Mouse (Mus musculus) limb, embryonic 11.5 days (tissue): ENCODE measurements around the gene Steap4. TPM values are rescaled to one million over a fixed set of nuclear protein-coding genes. Genes with fewer than 3 reads are reported as not detected.
"Not testable (repeated sequence)": the region's sequence is repeated elsewhere in the genome, so short reads cannot be mapped to it uniquely, and the experiment has no call there.

Source experiments
- ATAC-seq: fragments of 200-750 bp; cut with Nextera tagmentation; 2 replicates; pipeline ENCODE4 v1.8.0; 2017; ENCODE audit warnings: low read depth; ENCODE audit not compliant: insufficient number of reproducible peaks, low FRiP score, low TSS enrichment
- DNase-seq: peaks from one replicate; pipeline ENCODE4 v3.0.0-alpha.2; 2015; ENCODE audit warnings: low spot score
- H3K27ac ChIP-seq: fragments of 300-500 bp; sonication (generic); replicated peaks from 2 replicates; pipeline ENCODE4 v1.5.1; 2014; ENCODE audit warnings: low read depth, mild to moderate bottlenecking, low read length
- H3K27me3 ChIP-seq: fragments of 300-500 bp; sonication (generic); 2 replicates; pipeline ENCODE4 v1.6.1; 2014; ENCODE audit warnings: mild to moderate bottlenecking, low read length, mixed read lengths; ENCODE audit not compliant: control insufficient read depth, insufficient read depth
- H3K36me3 ChIP-seq: fragments of 300-500 bp; sonication (generic); 2 replicates; pipeline ENCODE4 v1.6.1; 2014; ENCODE audit warnings: mild to moderate bottlenecking, low read length, moderate library complexity, mixed read lengths; ENCODE audit not compliant: control insufficient read depth, insufficient read depth
- H3K4me1 ChIP-seq: fragments of 300-500 bp; sonication (generic); 2 replicates; pipeline ENCODE4 v1.6.1; 2014; ENCODE audit warnings: low read length, mixed read lengths; ENCODE audit not compliant: control insufficient read depth, insufficient read depth
- H3K4me2 ChIP-seq: fragments of 300-500 bp; sonication (generic); 2 replicates; pipeline ENCODE4 v1.6.1; 2014; ENCODE audit warnings: low read depth, mild to moderate bottlenecking, moderate library complexity; ENCODE audit not compliant: severe bottlenecking
- H3K4me3 ChIP-seq: fragments of 300-500 bp; sonication (generic); 2 replicates; pipeline ENCODE4 v1.5.1; 2014; ENCODE audit warnings: low read depth, low read length
- H3K9ac ChIP-seq: fragments of 300-500 bp; sonication (generic); 2 replicates; pipeline ENCODE4 v1.6.1; 2014; ENCODE audit warnings: mild to moderate bottlenecking, low read length
- H3K9me3 ChIP-seq: fragments of 300-500 bp; sonication (generic); 2 replicates; pipeline ENCODE4 v1.6.1; 2016; ENCODE audit warnings: low read length; ENCODE audit not compliant: control insufficient read depth
- WGBS: fragments of 180-500 bp; shearing (Covaris S2); extraction: QIAGEN DNeasy Blood & Tissue Kit; methylation state at CpG from one replicate; pipeline ENCODE4 v1.1.7; 2014; 5-methylcytosine and 5-hydroxymethylcytosine counted together
- polyA plus RNA-seq: library from polyadenylated mRNA; unstranded; fragments of >200 nt; fragmentation: Nextera tagmentation; extraction: Ambion mirVana; gene quantifications from 2 replicates; pipeline ENCODE4 v1.2.1, GENCODE M21; 2014

The Steap4 gene
- polyA plus RNA-seq, 1 experiment from 2014 or later: 0.28 TPM

GRCm38 (mm10) chr5:7968152-7968551 lies 7.9 kb downstream of the Steap4 start:
- Histone ChIP-seq H3K9ac (no peak overlapping the region), H3K27me3 (no peaks in the 10 kb centered on the region), H3K36me3 (no peaks in the 10 kb centered on the region), H3K9me3 (no peaks in the 10 kb centered on the region), H3K4me1 (no peaks in the 10 kb centered on the region), H3K4me2 (no peak overlapping the region), H3K27ac (no peak overlapping the region), H3K4me3 (no peak overlapping the region)
- 93% methylated on average over 5 of the region's 5 CpGs for WGBS
- DNase-seq (no peak), ATAC-seq (no peak)

DNA sequence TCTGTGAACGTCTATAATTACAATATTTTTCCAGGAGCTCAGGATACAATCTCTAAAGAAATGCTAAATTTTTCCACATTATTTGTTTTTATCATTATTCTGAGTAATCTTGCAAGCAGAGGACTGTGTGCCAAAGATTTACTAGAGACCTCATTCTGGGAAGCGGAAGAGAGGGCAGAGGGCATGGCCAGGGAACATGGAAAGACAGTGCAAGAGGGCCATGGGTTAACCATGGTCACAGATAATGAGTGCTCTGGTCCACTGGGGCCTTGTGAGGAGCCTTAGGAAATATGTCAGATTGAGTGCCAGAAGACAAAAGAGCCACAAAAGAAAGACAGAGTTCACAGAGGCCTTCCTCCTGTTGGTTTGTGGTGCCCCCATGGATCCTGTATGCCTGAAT lies 12.0 kb downstream of the Steap4 start:
- ATAC-seq (no peak), DNase-seq (no peak)
- Histone ChIP-seq H3K4me1 (no peaks in the 10 kb centered on the region), H3K4me3 (no peak overlapping the region), H3K27me3 (no peaks in the 10 kb centered on the region), H3K4me2 (no peak overlapping the region), H3K36me3 (no peaks in the 10 kb centered on the region), H3K9me3 (no peaks in the 10 kb centered on the region), H3K27ac (no peak overlapping the region), H3K9ac (no peak overlapping the region)
- WGBS: 93% methylated on average over 2 of the region's 2 CpGs

GRCm38 (mm10) chr5:7974522-7975197 lies 14.4 kb downstream of the Steap4 start:
- Histone ChIP-seq H3K9me3 (no peaks in the 10 kb centered on the region), H3K36me3 (no peaks in the 10 kb centered on the region), H3K9ac (no peak overlapping the region), H3K27ac (no peak overlapping the region), H3K4me3 (no peak overlapping the region), H3K27me3 (no peaks in the 10 kb centered on the region), H3K4me1 (no peaks in the 10 kb centered on the region), H3K4me2 (no peak overlapping the region)
- ATAC-seq: no peak
- WGBS: 91% methylated on average over 11 of the region's 11 CpGs
- DNase-seq: no peak

GRCm38 (mm10) chr5:7980586-7980985 lies 20.3 kb downstream of the Steap4 start:
- Histone ChIP-seq H3K9me3 (no peaks in the 10 kb centered on the region), H3K36me3 (no peaks in the 10 kb centered on the region), H3K4me3 (no peak overlapping the region), H3K27me3 (no peaks in the 10 kb centered on the region), H3K4me1 (no peaks in the 10 kb centered on the region), H3K4me2 (no peak overlapping the region), H3K27ac (no peak overlapping the region), H3K9ac (no peak overlapping the region)
- WGBS: 87% methylated on average over 5 of the region's 5 CpGs
- ATAC-seq: no peak
- DNase-seq: no peak

DNA sequence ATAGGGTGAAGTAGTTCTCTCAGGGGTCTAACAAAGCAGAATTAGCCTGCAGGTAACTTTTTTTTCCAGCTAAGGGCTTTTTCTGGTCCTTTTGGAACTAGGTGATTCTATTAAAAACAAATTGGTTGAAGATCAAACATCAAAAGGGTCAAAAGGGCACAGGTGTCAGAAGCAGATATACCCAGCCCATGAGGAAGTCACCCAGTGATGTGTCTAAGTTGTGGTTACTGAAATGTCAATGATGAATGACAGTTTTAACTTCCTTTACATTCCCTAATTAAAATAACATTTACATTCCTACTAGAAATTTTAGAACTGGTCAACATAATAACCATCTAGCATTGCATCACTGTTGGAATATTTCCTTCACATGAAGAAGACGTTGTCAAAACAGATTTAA lies 27.7 kb downstream of the Steap4 start:
- no peaks in the 10 kb centered on the region for H3K36me3 ChIP-seq
- H3K9ac ChIP-seq: no peak overlapping the region
- no peak overlapping the region for H3K27ac ChIP-seq
- no peak for DNase-seq
- no peaks in the 10 kb centered on the region for H3K9me3 ChIP-seq
- 86% methylated on average over 1 of the region's 1 CpGs for WGBS
- no peaks in the 10 kb centered on the region for H3K4me1 ChIP-seq
- H3K4me3 ChIP-seq: no peak overlapping the region
- no peaks in the 10 kb centered on the region for H3K27me3 ChIP-seq
- no peak overlapping the region for H3K4me2 ChIP-seq
- ATAC-seq: no peak

- 90% methylated on average over 4 of the region's 4 CpGs for WGBS
Measured at GRCm38 (mm10) chr5:7988415-7988814, 28.2 kb downstream of the Steap4 start.

DNA sequence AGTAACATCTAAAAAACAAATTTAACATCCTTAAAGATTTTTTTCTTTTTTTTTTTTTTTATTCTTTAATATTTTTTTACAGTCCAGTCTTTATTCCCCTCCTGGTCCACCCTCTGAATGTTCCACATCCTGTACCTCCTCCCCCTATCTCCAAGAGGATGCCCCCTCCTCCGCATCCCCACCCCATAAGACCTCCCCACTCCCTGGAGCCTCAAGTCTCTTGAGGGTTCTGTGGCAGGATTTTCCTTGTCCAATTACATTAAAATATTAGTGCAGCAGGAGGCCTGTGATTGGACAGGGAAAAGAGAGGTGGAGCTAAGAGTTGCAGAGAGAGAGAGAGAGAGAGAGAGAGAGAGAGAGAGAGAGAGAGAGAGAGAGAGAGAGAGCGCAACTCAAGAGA lies 31.4 kb downstream of the Steap4 start:
- not testable (repeated sequence) for ATAC-seq, H3K27ac ChIP-seq, H3K36me3 ChIP-seq, H3K9me3 ChIP-seq, H3K4me3 ChIP-seq, DNase-seq, H3K4me1 ChIP-seq, H3K27me3 ChIP-seq, H3K9ac ChIP-seq, H3K4me2 ChIP-seq
- 87% methylated on average over 2 of the region's 2 CpGs for WGBS

More at GRCm38 (mm10) chr5:7988415-7988814, 28.2 kb downstream of the Steap4 start:
- Histone ChIP-seq H3K9ac (no peak overlapping the region), H3K4me1 (no peaks in the 10 kb centered on the region), H3K9me3 (no peaks in the 10 kb centered on the region), H3K27ac (no peak overlapping the region), H3K4me2 (no peak overlapping the region), H3K27me3 (no peaks in the 10 kb centered on the region), H3K36me3 (no peaks in the 10 kb centered on the region), H3K4me3 (no peak overlapping the region)
- DNase-seq (no peak), ATAC-seq (no peak)

DNA sequence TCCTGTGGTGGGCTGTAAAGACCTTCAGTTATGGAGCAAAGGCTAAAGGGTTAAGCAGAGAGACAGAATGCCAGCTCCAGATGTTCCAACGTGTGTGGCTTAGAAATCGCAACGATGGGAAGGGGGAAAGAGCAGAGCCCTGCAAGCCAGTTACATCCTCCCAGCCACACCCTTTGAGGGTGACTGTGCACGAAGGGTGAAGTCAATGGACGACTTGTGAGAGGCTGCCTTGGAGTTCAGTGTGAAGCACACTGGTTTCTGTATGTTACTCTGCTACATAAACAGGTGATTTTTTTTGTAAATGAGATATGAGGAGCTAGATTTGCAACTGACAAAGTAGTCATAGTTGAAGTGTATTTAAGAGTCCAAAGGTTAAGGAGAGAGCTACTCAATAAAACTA lies 33.5 kb downstream of the Steap4 start:
- 28% methylated on average over 5 of the region's 5 CpGs for WGBS
- H3K4me1 ChIP-seq: no peaks in the 10 kb centered on the region

More for the DNA sequence above, 33.5 kb downstream of the Steap4 start:
- H3K27ac ChIP-seq: no peak overlapping the region
- ATAC-seq (no peak), DNase-seq (no peak)
- H3K27me3 ChIP-seq: no peaks in the 10 kb centered on the region
- no peak overlapping the region for H3K9ac ChIP-seq
- H3K4me2 ChIP-seq: no peak overlapping the region
- H3K4me3 ChIP-seq: no peak overlapping the region
- H3K36me3 ChIP-seq: no peaks in the 10 kb centered on the region
- no peaks in the 10 kb centered on the region for H3K9me3 ChIP-seq
